ENCODE assay signal across 1 mouse cellular context in the genomic region with DNA sequence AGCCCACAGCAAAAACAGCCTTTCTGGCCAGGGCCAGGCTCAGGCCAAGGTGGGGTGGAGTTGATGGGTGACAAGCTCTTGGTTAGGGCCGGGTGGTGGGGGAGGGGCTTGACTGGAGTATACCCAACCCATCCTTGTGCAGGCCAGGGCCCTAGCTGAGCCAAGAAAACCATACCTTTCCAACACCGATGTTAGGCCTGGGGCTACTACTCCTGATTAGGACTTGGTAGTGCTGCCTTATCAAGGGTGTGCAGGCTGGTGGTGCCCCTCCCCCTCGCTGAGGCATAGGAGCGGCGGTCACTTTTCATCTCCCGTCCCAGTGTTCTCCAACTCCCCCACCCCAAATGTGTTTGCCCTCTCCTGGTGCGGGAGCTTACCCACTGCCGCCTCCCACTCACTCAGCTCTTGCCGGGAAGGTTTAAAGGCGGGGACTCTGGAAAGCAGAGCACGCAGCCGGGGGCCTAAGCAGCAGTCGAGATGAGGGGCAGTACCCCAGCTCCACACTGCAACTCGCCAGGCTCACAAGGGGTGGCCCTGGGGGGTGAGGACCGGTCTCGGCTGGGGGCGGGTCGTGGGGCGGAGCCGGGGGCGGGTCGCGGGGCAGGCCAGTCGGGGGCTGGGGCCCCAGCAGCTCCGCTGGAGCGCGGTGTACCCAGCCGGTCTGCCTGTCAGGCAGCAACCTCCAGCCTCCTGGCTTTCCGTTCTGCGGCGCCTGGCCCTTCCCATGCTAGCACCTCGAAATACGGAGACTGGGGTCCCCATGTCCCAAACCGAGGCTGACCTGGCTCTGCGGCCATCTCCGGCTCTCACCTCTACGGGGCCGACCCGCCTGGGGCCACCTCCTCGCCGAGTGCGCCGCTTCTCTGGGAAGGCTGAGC.
TF ChIP-seq lines count a peak whose summit lies in the region.

A gene (plus strand): TSS at position 620 of the 878 bp plus-strand sequence.

TF ChIP-seq in MEL, 35 proteins besides CTCF, POLR2A, EP300 and RAD21 (continued from another document):
- TF ChIP-seq POLR2AphosphoS2 (IDR thresholded peaks at IDR 0.05; ENCODE audit: low read length) (no peak; the same call in 1 of the 2 replicates), MYC (IDR thresholded peaks at IDR 0.05; ENCODE audit: low read depth, low read length) (no peak), ZKSCAN1 (IDR thresholded peaks at IDR 0.05; ENCODE audit: low read depth, low read length) (no peak), RCOR1 (IDR thresholded peaks at IDR 0.05; ENCODE audit: low read depth, low read length) (peak; percentile 63)
